Mouse (Mus musculus) ovary, postnatal 36 days (tissue): ENCODE measurements around the gene Etfa.

Experiments
- DNase-seq: peaks from one replicate; pipeline ENCODE4 v3.0.0; 2022; ENCODE audit warnings: low spot score, mixed read lengths

The Etfa gene

GRCm38 (mm10) chr9:55423451-55424424, 88.3 kb downstream of the Etfa start:
- no peak for DNase-seq

- no peak for DNase-seq
Observed at GRCm38 (mm10) chr9:55421786-55422185, 90.3 kb downstream of the Etfa start.

GRCm38 (mm10) chr9:55411154-55411553, 100.9 kb downstream of the Etfa start:
- no peak for DNase-seq

GRCm38 (mm10) chr9:55410430-55410829, 101.6 kb downstream of the Etfa start:
- DNase-seq, result no peak

- no peak for DNase-seq
Observed at GRCm38 (mm10) chr9:55409833-55410232, 102.2 kb downstream of the Etfa start.

GRCm38 (mm10) chr9:55408851-55409250, 103.2 kb downstream of the Etfa start:
- no peak for DNase-seq

GRCm38 (mm10) chr9:55406773-55407172, 105.3 kb downstream of the Etfa start:
- DNase-seq, result no peak

- DNase-seq, result no peak
Observed at GRCm38 (mm10) chr9:55404976-55405702, 106.9 kb downstream of the Etfa start.
